Mouse (Mus musculus): Measurements from ENCODE around the gene Gli1. TPM values are rescaled to one million over a fixed set of nuclear protein-coding genes. Genes with fewer than 3 reads are reported as not detected.
A peak's percentile ranks its signal among the peaks of the same experiment; 100 is the strongest.

Gene Gli1
- total RNA-seq, 2 experiments from 2014 or later: 1.0 to 2.6 TPM

- no peak for DNase-seq
- intact Hi-C loops (cut with DNase I): no loop called here
Measured at GRCm38 (mm10) chr10:127295986-127296794, 45.6 kb downstream of the Gli1 start.

- intact Hi-C loops (cut with DNase I): loop anchor here (5.0 kb wide), 1 partner anchor 797 kb away; the partner anchor contains the start of gene Baz2a
- no peak for DNase-seq
Measured at GRCm38 (mm10) chr10:127294895-127295510, 46.8 kb downstream of the Gli1 start.

- intact Hi-C loops (cut with DNase I): loop anchor here (5.0 kb wide), 1 partner anchor 799 kb away; the partner anchor contains the start of gene Baz2a
- DNase-seq: no peak
Measured at GRCm38 (mm10) chr10:127293590-127294113, 48.1 kb downstream of the Gli1 start.

GRCm38 (mm10) chr10:127292987-127293538 is 48.7 kb downstream of the Gli1 start:
- peak in 1 of 2 experiments; percentile 63 for DNase-seq
- intact Hi-C loops (cut with DNase I): loop anchor here (5.0 kb wide), 1 partner anchor 799 kb away; the partner anchor contains the start of gene Baz2a

- DNase-seq: no peak
- intact Hi-C loops (cut with DNase I): loop anchor here (1.0 to 5.0 kb wide), 2 partner anchors 19 to 800 kb away; partner anchors contain the start of genes Baz2a and Mars
Measured at GRCm38 (mm10) chr10:127291881-127292638, 49.7 kb downstream of the Gli1 start.

GRCm38 (mm10) chr10:127290930-127291880 is 50.6 kb downstream of the Gli1 start:
- intact Hi-C loops (cut with DNase I): loop anchor here (1.0 to 5.0 kb wide), 2 partner anchors 20 to 801 kb away; partner anchors contain the start of genes Baz2a and Mars

GRCm38 (mm10) chr10:127290307-127290929 is 51.4 kb downstream of the Gli1 start:
- DNase-seq: peak; percentile 99
- intact Hi-C loops (cut with DNase I): loop anchor here (5.0 kb wide), 1 partner anchor 802 kb away; the partner anchor contains the start of gene Baz2a

More at GRCm38 (mm10) chr10:127290930-127291880, 50.6 kb downstream of the Gli1 start:
- peak in 1 of 2 experiments; percentile 65 for DNase-seq

- intact Hi-C loops (cut with DNase I): loop anchor here (5.0 kb wide), 2 partner anchors 378 to 803 kb away; partner anchors contain the start of genes Baz2a, Nab2 and Nemp1
- DNase-seq: peak; percentile 66 to 75
Measured at GRCm38 (mm10) chr10:127289573-127290191, 52.1 kb downstream of the Gli1 start.

GRCm38 (mm10) chr10:127288800-127289572 is 52.8 kb downstream of the Gli1 start, which contains the start of gene Mbd6:
TSS of gene Mbd6 (minus strand) at chr10:127289018.
- peak; percentile 89 to 92 for DNase-seq
- intact Hi-C loops (cut with DNase I): loop anchor here (5.0 kb wide), 1 partner anchor 378 kb away; the partner anchor contains the start of genes Nab2 and Nemp1

- intact Hi-C loops (cut with DNase I): loop anchor here (5.0 kb wide), 1 partner anchor 379 kb away; the partner anchor contains the start of genes Nab2 and Nemp1
Measured at GRCm38 (mm10) chr10:127288328-127288799, 53.4 kb downstream of the Gli1 start.

GRCm38 (mm10) chr10:127287936-127288293 is 53.9 kb downstream of the Gli1 start:
- intact Hi-C loops (cut with DNase I): loop anchor here (1.0 to 5.0 kb wide), 2 partner anchors 20 to 379 kb away; partner anchors contain the start of genes Nab2 and Nemp1
- no peak for DNase-seq

More at GRCm38 (mm10) chr10:127288328-127288799, 53.4 kb downstream of the Gli1 start:
- DNase-seq: peak in 1 of 2 experiments; percentile 62

GRCm38 (mm10) chr10:127287271-127287935 is 54.4 kb downstream of the Gli1 start:
- no peak for DNase-seq
- intact Hi-C loops (cut with DNase I): loop anchor here (1.0 to 5.0 kb wide), 2 partner anchors 19 to 380 kb away; partner anchors contain the start of genes Nab2 and Nemp1

- intact Hi-C loops (cut with DNase I): loop anchor here (1.0 to 5.0 kb wide), 2 partner anchors 18 to 381 kb away; partner anchors contain the start of genes Nab2 and Nemp1
- DNase-seq: no peak
Measured at GRCm38 (mm10) chr10:127286730-127287129, 55.0 kb downstream of the Gli1 start.

- DNase-seq: no peak
- intact Hi-C loops (cut with DNase I): loop anchor here (5.0 kb wide), 1 partner anchor 381 kb away; the partner anchor contains the start of genes Nab2 and Nemp1
Measured at GRCm38 (mm10) chr10:127286194-127286593, 55.6 kb downstream of the Gli1 start.

GRCm38 (mm10) chr10:127285644-127286043 is 56.1 kb downstream of the Gli1 start:
- no peak for DNase-seq
- intact Hi-C loops (cut with DNase I): loop anchor here (5.0 kb wide), 1 partner anchor 382 kb away; the partner anchor contains the start of genes Nab2 and Nemp1

Data from heart, postnatal 36 days (tissue).